Mouse (Mus musculus) CH12.LX (cell line): ENCODE data around the gene Tac2. TPM values are rescaled to one million over a fixed set of nuclear protein-coding genes. Genes with fewer than 3 reads are reported as not detected.

Source experiments
- DNase-seq: peaks from one replicate; pipeline ENCODE4 v3.0.0-alpha.2; 2013; ENCODE audit errors: extremely low read depth
- H3K27ac ChIP-seq: 2 replicates; pipeline ENCODE4 v1.5.1; 2012; ENCODE audit warnings: low read depth, mild to moderate bottlenecking, control low read depth, moderate library complexity; ENCODE audit not compliant: insufficient read depth
- H3K27me3 ChIP-seq: replicated peaks from 2 replicates; pipeline ENCODE3; 2012; ENCODE audit warnings: inconsistent platforms
- H3K36me3 ChIP-seq, 2 experiments: replicated peaks in 1 of 2; 2 replicates each; pipeline versions ENCODE3 to v1.6.1; 2012; ENCODE audit warnings: inconsistent platforms in 1 of 2, low read length in 1 of 2, mild to moderate bottlenecking in 1 of 2, mixed read lengths in 1 of 2, moderate library complexity in 1 of 2; ENCODE audit not compliant: control insufficient read depth in 1 of 2, insufficient read depth in 1 of 2
- H3K4me1 ChIP-seq, 2 experiments: 2 replicates each; pipeline ENCODE4 v1.6.1; 2012; ENCODE audit warnings: inconsistent platforms in 1 of 2, moderate library complexity in 1 of 2; ENCODE audit not compliant: insufficient read depth in 2 of 2, control insufficient read depth in 1 of 2
- H3K4me2 ChIP-seq: 2 replicates; pipeline ENCODE4 v1.6.1; 2012; ENCODE audit warnings: low read depth, mild to moderate bottlenecking, control low read depth; ENCODE audit not compliant: poor library complexity, insufficient read depth, severe bottlenecking
- H3K4me3 ChIP-seq, 3 experiments: fragments of 150-350 bp in 1 of 3; sonication (generic) in 1 of 3; replicated peaks in 1 of 3; 2 replicates each; pipeline versions ENCODE3 to v1.5.1; 2011 to 2012; ENCODE audit warnings: low read depth in 2 of 3, low read length in 2 of 3, mild to moderate bottlenecking in 2 of 3, moderate library complexity in 2 of 3, control low read depth in 1 of 3, improper control_type of control experiment in 1 of 3, inconsistent platforms in 1 of 3, mixed read lengths in 1 of 3; ENCODE audit not compliant: poor library complexity in 1 of 3
- H3K79me2 ChIP-seq: replicated peaks from 2 replicates; pipeline ENCODE4 v1.6.1; 2012; ENCODE audit warnings: mild to moderate bottlenecking, moderate library complexity; ENCODE audit not compliant: control insufficient read depth, poor library complexity, insufficient read depth, severe bottlenecking; ENCODE audit errors: extremely low read depth
- H3K9ac ChIP-seq: 2 replicates; pipeline ENCODE4 v1.6.1; 2012; ENCODE audit warnings: low read depth, mild to moderate bottlenecking, control low read depth, moderate library complexity; ENCODE audit not compliant: insufficient read depth
- H3K9me3 ChIP-seq: replicated peaks from 2 replicates; pipeline ENCODE3; 2012; ENCODE audit warnings: low read length, inconsistent platforms, mixed read lengths
- BHLHE40 ChIP-seq: IDR thresholded peaks from 2 replicates; pipeline ENCODE4 v1.6.1; 2011; ENCODE audit warnings: mild to moderate bottlenecking, low read depth, low read length, improper control_type of control experiment
- CTCF ChIP-seq, 2 experiments: IDR thresholded peaks in 1 of 2; conservative IDR thresholded peaks in 1 of 2; 2 replicates each; pipeline ENCODE4 v1.5.1; 2011 to 2012; ENCODE audit warnings: low read depth in 2 of 2, low read length in 2 of 2, improper control_type of control experiment in 1 of 2, inconsistent platforms in 1 of 2, mild to moderate bottlenecking in 1 of 2, moderate library complexity in 1 of 2
- E2F4 ChIP-seq: IDR thresholded peaks from 2 replicates; pipeline ENCODE4 v1.6.1; 2011; ENCODE audit warnings: low read depth, low read length, improper control_type of control experiment; ENCODE audit not compliant: insufficient replicate concordance
- GABPA ChIP-seq: IDR thresholded peaks from 2 replicates; pipeline ENCODE4 v1.6.1; 2012; ENCODE audit warnings: low read depth, low read length, improper control_type of control experiment, inconsistent platforms; ENCODE audit not compliant: insufficient replicate concordance
- HCFC1 ChIP-seq: IDR thresholded peaks from 2 replicates; pipeline ENCODE4 v1.6.1; 2012; ENCODE audit warnings: low read depth, mild to moderate bottlenecking, inconsistent platforms, low read length, improper control_type of control experiment
- JUN ChIP-seq: IDR thresholded peaks from 2 replicates; pipeline ENCODE4 v1.6.1; 2011; ENCODE audit warnings: low read depth, mild to moderate bottlenecking, low read length, improper control_type of control experiment, moderate library complexity; ENCODE audit not compliant: insufficient read depth
- JUND ChIP-seq: conservative IDR thresholded peaks from 2 replicates; pipeline ENCODE4 v1.6.1; 2011; ENCODE audit warnings: low read depth, low read length, improper control_type of control experiment
- MAZ ChIP-seq: IDR thresholded peaks from 2 replicates; pipeline ENCODE4 v1.6.1; 2012; ENCODE audit warnings: low read depth, mild to moderate bottlenecking, inconsistent platforms, low read length, improper control_type of control experiment, moderate library complexity
- MEF2A ChIP-seq: IDR thresholded peaks from 2 replicates; pipeline ENCODE4 v1.6.1; 2014; ENCODE audit warnings: low read depth, mild to moderate bottlenecking, inconsistent platforms, low read length, improper control_type of control experiment, borderline replicate concordance
- NELFE ChIP-seq: IDR thresholded peaks from 2 replicates; pipeline ENCODE4 v1.6.1; 2011; ENCODE audit warnings: low read depth, low read length, improper control_type of control experiment
- NRF1 ChIP-seq: IDR thresholded peaks from 2 replicates; pipeline ENCODE4 v1.6.1; 2014; ENCODE audit warnings: low read depth, mild to moderate bottlenecking, inconsistent platforms, low read length, improper control_type of control experiment, moderate library complexity
- PAX5 ChIP-seq: IDR thresholded peaks from 2 replicates; pipeline ENCODE4 v1.6.1; 2012; ENCODE audit warnings: low read length, inconsistent platforms, mixed read lengths
- TBP ChIP-seq: conservative IDR thresholded peaks from 2 replicates; pipeline ENCODE4 v1.6.1; 2011; ENCODE audit warnings: low read depth, low read length, improper control_type of control experiment
- TCF12 ChIP-seq: IDR thresholded peaks from 2 replicates; pipeline ENCODE4 v1.6.1; 2014; ENCODE audit warnings: low read depth, mild to moderate bottlenecking, inconsistent platforms, low read length, improper control_type of control experiment
- UBTF ChIP-seq: IDR thresholded peaks from 2 replicates; pipeline ENCODE4 v1.6.1; 2012; ENCODE audit warnings: low read depth, mild to moderate bottlenecking, inconsistent platforms, low read length, improper control_type of control experiment, moderate library complexity
- ZC3H11A ChIP-seq: IDR thresholded peaks from 2 replicates; pipeline ENCODE4 v1.6.1; 2012; ENCODE audit warnings: low read depth, mild to moderate bottlenecking, inconsistent platforms, low read length, improper control_type of control experiment
- ZMIZ1 ChIP-seq: IDR thresholded peaks from 2 replicates; pipeline ENCODE4 v1.6.1; 2012; ENCODE audit warnings: low read depth, mild to moderate bottlenecking, inconsistent platforms, low read length, improper control_type of control experiment
- ZNF384 ChIP-seq: IDR thresholded peaks from 2 replicates; pipeline ENCODE4 v1.6.1; 2012; ENCODE audit warnings: low read depth, low read length, improper control_type of control experiment, inconsistent platforms
- dilution Hi-C: fragments of 300-500 bp; cut with MboI; formaldehyde crosslinking; loops from 2 replicates; pipeline ENCODE4 v1.14.3; 2020; ENCODE audit warnings: low sequenced_read_pairs; ENCODE audit not compliant: extremely low pct_unique_long_range_greater_than_20kb, extremely low pct_ligation_motif_present
- in situ Hi-C: fragments of 300-500 bp; cut with MboI; formaldehyde crosslinking; loops from 3 replicates; pipeline ENCODE4 v1.14.3; 2019; ENCODE audit warnings: low sequenced_read_pairs, low pct_ligation_motif_present, low pct_unique_long_range_greater_than_20kb, mixed read lengths
- polyA plus RNA-seq: library from polyadenylated mRNA; unstranded; fragments of >175 nt; gene quantifications from 2 replicates; pipeline ENCODE4 v1.2.1, GENCODE M21; 2012; ENCODE audit warnings: low read depth; ENCODE audit not compliant: insufficient read length
- total RNA-seq, 2 experiments: library from RNA; depleted of rRNA; stranded (reverse); fragments of 300-350 nt in 1 of 2; fragments of >200 nt in 1 of 2; gene quantifications; 2 replicates each; pipeline ENCODE4 v1.2.3; 2012 to 2014

Tac2 gene
- total and polyA plus RNA-seq, 3 experiments: not detected

GRCm38 (mm10) chr10:127704293-127704692, 20.0 kb upstream of the Tac2 start:
- in situ Hi-C loops: no loop called here
- Histone ChIP-seq H3K9me3 (no peaks in the 10 kb centered on the region), H3K36me3 (peaks cover 0 to 10% of the 10 kb centered on the region in 2 experiments), H3K4me1 (peaks cover 0 to 2% of the 10 kb centered on the region in 2 experiments; a peak in 1 of 4 replicates), H3K9ac (no peak overlapping the region)
- no peak for TF ChIP-seq JUN
- no peak for TF ChIP-seq CTCF (conservative IDR thresholded peaks at IDR 0.05 in 1 of 2, IDR thresholded peaks at IDR 0.05 in 1 of 2; ENCODE audit: low read depth in 2 of 2, low read length in 2 of 2)
- no peak for TF ChIP-seq E2F4
- TF ChIP-seq NELFE: no peak
- no peak for TF ChIP-seq JUND
- TF ChIP-seq ZMIZ1: no peak
- no peak for TF ChIP-seq TBP
- TF ChIP-seq UBTF: no peak
- TF ChIP-seq PAX5: no peak
- TF ChIP-seq MEF2A: no peak
- no peak for TF ChIP-seq BHLHE40
- TF ChIP-seq ZNF384: no peak
- TF ChIP-seq NRF1: no peak
- TF ChIP-seq TCF12: no peak
- TF ChIP-seq GABPA: no peak
- TF ChIP-seq HCFC1: no peak
- no peak for TF ChIP-seq MAZ
- TF ChIP-seq, all 38 proteins: peak for 0
- DNase-seq: no peak
- H3K79me2 ChIP-seq: no peaks in the 10 kb centered on the region
- H3K27ac ChIP-seq: no peak overlapping the region
- no peak overlapping the region for H3K4me3 ChIP-seq
- H3K4me2 ChIP-seq: no peak overlapping the region
- H3K27me3 ChIP-seq: no peaks in the 10 kb centered on the region
- dilution Hi-C loops: no loop called here

- in situ Hi-C loops: no loop called here
- Histone ChIP-seq H3K4me3 (no peak within 1 kb of the TSS), H3K9ac (no peak within 1 kb of the TSS), H3K4me1 (peaks cover 0 to 2% of the 10 kb centered on the region in 2 experiments; a peak in 1 of 4 replicates), H3K4me2 (no peak within 1 kb of the TSS), H3K27me3 (no peaks in the 10 kb centered on the region), H3K36me3 (peaks cover 0 to 6% of the 10 kb centered on the region in 2 experiments), H3K27ac (no peak within 1 kb of the TSS), H3K9me3 (no peaks in the 10 kb centered on the region), H3K79me2 (no peaks in the 10 kb centered on the region)
- dilution Hi-C loops: no loop called here
- TF ChIP-seq ZC3H11A (no peak), CTCF (conservative IDR thresholded peaks at IDR 0.05 in 1 of 2, IDR thresholded peaks at IDR 0.05 in 1 of 2; ENCODE audit: low read depth in 2 of 2, low read length in 2 of 2) (peak; percentile 28 to 45; a peak in 3 of 4 replicates)
- no peak for DNase-seq
These were observed 19.5 kb upstream of the Tac2 start, which contains the start of gene Myo1a for GRCm38 (mm10) chr10:127704766-127705220. TSS of gene Myo1a (plus strand) at chr10:127705170.
